Mouse (Mus musculus): ENCODE measurements around the gene Otof. TPM values are rescaled to one million over a fixed set of nuclear protein-coding genes. Genes with fewer than 3 reads are reported as not detected.

Gene Otof
- total and polyA plus RNA-seq, 2 experiments from 2014 or later = 5.5 to 12.2 TPM

GRCm38 (mm10) chr5:30440308-30440906 lies 21.3 kb downstream of the Otof start:
- no peak for TF ChIP-seq CTCF (IDR thresholded peaks at IDR 0.05; ENCODE audit: low read depth)
- ATAC-seq (no peak), DNase-seq (ENCODE audit: low spot score) (no peak)
- H3K9ac ChIP-seq (replicated peaks; ENCODE audit: low read length) = no peak overlapping the region
- H3K36me3 ChIP-seq (ENCODE audit: insufficient read depth, low read length) = no peaks in the 10 kb centered on the region
- no peak overlapping the region for H3K4me3 ChIP-seq (ENCODE audit: low read length)
- H3K27ac ChIP-seq = no peak overlapping the region
- no peaks in the 10 kb centered on the region for H3K9me3 ChIP-seq (ENCODE audit: low read length)
- no peaks in the 10 kb centered on the region for H3K27me3 ChIP-seq (ENCODE audit: insufficient read depth, low read length)
- 88% methylated on average over 8 of the region's 8 CpGs for WGBS
- no peaks in the 10 kb centered on the region for H3K4me1 ChIP-seq (ENCODE audit: insufficient read depth, low read length)
- no peak overlapping the region for H3K4me2 ChIP-seq (ENCODE audit: low read depth, low read length)

DNA sequence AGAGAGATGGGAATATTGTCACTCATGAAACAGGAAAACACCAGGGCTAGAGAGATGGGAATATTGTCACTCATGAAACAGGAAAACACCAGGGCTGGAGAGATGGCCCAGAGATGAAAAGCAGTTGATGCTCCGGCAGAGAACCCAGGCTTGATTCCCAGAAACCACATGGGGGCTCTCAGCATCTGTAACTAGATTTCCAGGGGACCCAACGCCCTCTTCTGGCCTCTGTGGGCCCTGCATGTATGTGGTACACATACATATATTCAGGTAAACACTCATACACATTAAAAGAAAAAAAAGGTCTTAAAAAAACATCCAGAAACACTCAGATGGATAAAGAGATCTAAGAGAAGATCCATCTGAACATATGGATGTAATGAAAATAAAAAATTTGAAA lies 22.8 kb downstream of the Otof start:
- no peak for TF ChIP-seq CTCF (IDR thresholded peaks at IDR 0.05; ENCODE audit: low read depth)
- H3K9ac ChIP-seq (replicated peaks; ENCODE audit: low read length) = no peak overlapping the region
- no peaks in the 10 kb centered on the region for H3K36me3 ChIP-seq (ENCODE audit: insufficient read depth, low read length)
- H3K4me2 ChIP-seq (ENCODE audit: low read depth, low read length) = no peak overlapping the region
- WGBS = 43% methylated on average over 2 of the region's 2 CpGs
- no peak overlapping the region for H3K4me3 ChIP-seq (ENCODE audit: low read length)
- DNase-seq (ENCODE audit: low spot score) = no peak
- no peak overlapping the region for H3K27ac ChIP-seq
- H3K9me3 ChIP-seq (ENCODE audit: low read length) = no peaks in the 10 kb centered on the region
- no peaks in the 10 kb centered on the region for H3K27me3 ChIP-seq (ENCODE audit: insufficient read depth, low read length)
- ATAC-seq = no peak
- H3K4me1 ChIP-seq (ENCODE audit: insufficient read depth, low read length) = no peaks in the 10 kb centered on the region

DNA sequence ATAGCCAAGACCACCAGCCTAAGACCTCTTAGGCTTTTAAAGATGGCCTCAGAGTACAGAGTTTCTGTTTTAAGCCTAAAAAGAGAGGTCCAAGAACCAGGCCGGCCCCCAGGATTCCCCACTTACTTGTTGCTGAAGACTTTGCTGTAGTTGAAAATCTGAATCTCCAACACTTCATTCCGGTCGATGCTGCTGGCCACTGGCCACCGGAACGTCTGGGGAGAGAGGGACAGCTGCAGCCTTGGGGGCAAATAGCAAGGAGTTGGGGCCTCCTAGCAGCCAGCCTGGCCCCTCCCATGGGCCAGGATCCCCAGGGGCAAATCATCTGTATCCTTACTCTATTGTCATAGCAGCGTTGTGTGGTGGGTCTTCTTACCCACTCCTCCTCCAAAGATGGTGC lies 34.3 kb downstream of the Otof start:
- no peaks in the 10 kb centered on the region for H3K9me3 ChIP-seq (ENCODE audit: low read length)
- no peak for TF ChIP-seq CTCF (IDR thresholded peaks at IDR 0.05; ENCODE audit: low read depth)
- 0 out of 2 replicates have a peak, but pooled peaks cover 7% of the 10 kb centered on the region for H3K4me1 ChIP-seq (ENCODE audit: insufficient read depth, low read length)
- no peak overlapping the region for H3K27ac ChIP-seq
- no peak for DNase-seq (ENCODE audit: low spot score)
- no peak for ATAC-seq
- no peaks in the 10 kb centered on the region for H3K36me3 ChIP-seq (ENCODE audit: insufficient read depth, low read length)
- H3K9ac ChIP-seq (replicated peaks; ENCODE audit: low read length) = no peak overlapping the region
- WGBS = 84% methylated on average over 6 of the region's 6 CpGs
- H3K4me3 ChIP-seq (ENCODE audit: low read length) = no peak overlapping the region
- no peaks in the 10 kb centered on the region for H3K27me3 ChIP-seq (ENCODE audit: insufficient read depth, low read length)
- no peak overlapping the region for H3K4me2 ChIP-seq (ENCODE audit: low read depth, low read length)

GRCm38 (mm10) chr5:30423572-30424244 lies 38.0 kb downstream of the Otof start:
- no peaks in the 10 kb centered on the region for H3K9me3 ChIP-seq (ENCODE audit: low read length)
- H3K27me3 ChIP-seq (ENCODE audit: insufficient read depth, low read length) = no peaks in the 10 kb centered on the region
- H3K4me2 ChIP-seq (ENCODE audit: low read depth, low read length) = no peak overlapping the region
- H3K36me3 ChIP-seq (ENCODE audit: insufficient read depth, low read length) = no peaks in the 10 kb centered on the region
- TF ChIP-seq CTCF (IDR thresholded peaks at IDR 0.05; ENCODE audit: low read depth) = peak; percentile 81
- 26% methylated on average over 8 of the region's 8 CpGs for WGBS
- H3K4me1 ChIP-seq (ENCODE audit: insufficient read depth, low read length) = 0 out of 2 replicates have a peak, but pooled peaks cover 7% of the 10 kb centered on the region
- DNase-seq (ENCODE audit: low spot score) (peak; percentile 79), ATAC-seq (peak; percentile 83)
- H3K4me3 ChIP-seq (ENCODE audit: low read length) = no peak overlapping the region
- H3K27ac ChIP-seq = no peak overlapping the region
- no peak overlapping the region for H3K9ac ChIP-seq (replicated peaks; ENCODE audit: low read length)

DNA sequence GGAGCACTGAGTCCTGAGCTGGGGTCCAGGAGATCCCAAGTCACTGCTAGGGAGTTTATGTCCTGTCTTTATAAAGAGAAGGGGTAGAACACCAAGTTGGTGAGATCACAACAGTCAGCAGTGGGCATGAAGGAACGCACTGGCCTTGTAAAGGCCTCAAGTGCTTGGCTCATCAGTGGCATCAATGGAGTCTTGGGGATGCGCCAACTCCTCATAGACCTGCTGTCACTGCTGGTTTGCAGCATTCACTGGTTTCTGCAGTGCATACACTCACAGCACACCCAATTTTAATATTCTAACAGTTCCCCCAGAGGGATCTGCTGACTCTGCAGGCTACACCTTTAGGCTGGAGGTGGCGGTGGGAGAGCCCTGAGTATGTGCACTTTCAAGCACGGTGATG lies 38.6 kb downstream of the Otof start:
- H3K4me2 ChIP-seq (ENCODE audit: low read depth, low read length) = no peak overlapping the region
- no peak overlapping the region for H3K4me3 ChIP-seq (ENCODE audit: low read length)
- WGBS = 67% methylated on average over 4 of the region's 4 CpGs
- H3K36me3 ChIP-seq (ENCODE audit: insufficient read depth, low read length) = no peaks in the 10 kb centered on the region
- no peaks in the 10 kb centered on the region for H3K27me3 ChIP-seq (ENCODE audit: insufficient read depth, low read length)
- no peaks in the 10 kb centered on the region for H3K9me3 ChIP-seq (ENCODE audit: low read length)
- no peak for TF ChIP-seq CTCF (IDR thresholded peaks at IDR 0.05; ENCODE audit: low read depth)
- DNase-seq (ENCODE audit: low spot score) (peak; percentile 24), ATAC-seq (peak; percentile 42)
- no peak overlapping the region for H3K9ac ChIP-seq (replicated peaks; ENCODE audit: low read length)
- H3K4me1 ChIP-seq (ENCODE audit: insufficient read depth, low read length) = 0 out of 2 replicates have a peak, but pooled peaks cover 7% of the 10 kb centered on the region
- H3K27ac ChIP-seq = no peak overlapping the region

DNA sequence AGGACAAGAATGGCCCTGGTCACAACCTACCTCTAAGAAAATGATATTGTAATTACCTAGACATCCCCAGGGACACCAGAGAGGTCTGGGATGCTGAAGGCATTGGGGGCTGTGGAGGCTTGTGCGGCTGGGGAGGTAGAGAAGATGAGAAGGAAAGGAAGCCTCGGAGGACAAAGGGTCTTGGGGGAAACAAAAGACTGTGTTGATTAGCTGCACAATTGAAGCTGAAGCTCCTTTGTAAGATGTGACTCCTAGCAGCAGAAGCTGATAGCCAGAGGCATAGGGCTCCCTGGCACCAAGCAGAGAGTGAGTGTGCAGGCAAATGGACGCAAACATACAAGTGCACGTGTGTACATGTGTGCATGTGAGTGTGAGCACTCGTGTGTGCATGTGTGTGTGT lies 45.1 kb downstream of the Otof start:
- no peaks in the 10 kb centered on the region for H3K27me3 ChIP-seq (ENCODE audit: insufficient read depth, low read length)
- H3K4me2 ChIP-seq (ENCODE audit: low read depth, low read length) = no peak overlapping the region
- DNase-seq (ENCODE audit: low spot score) = no peak
- ATAC-seq = 0 out of 2 replicates have a peak, but pooled peaks have one; percentile 29
- H3K4me3 ChIP-seq (ENCODE audit: low read length) = no peak overlapping the region
- WGBS = 15% methylated on average over 5 of the region's 5 CpGs
- no peak overlapping the region for H3K9ac ChIP-seq (replicated peaks; ENCODE audit: low read length)
- H3K27ac ChIP-seq = no peak overlapping the region
- H3K9me3 ChIP-seq (ENCODE audit: low read length) = no peaks in the 10 kb centered on the region
- TF ChIP-seq CTCF (IDR thresholded peaks at IDR 0.05; ENCODE audit: low read depth) = no peak
- H3K36me3 ChIP-seq (ENCODE audit: insufficient read depth, low read length) = no peaks in the 10 kb centered on the region
- H3K4me1 ChIP-seq (ENCODE audit: insufficient read depth, low read length) = no peaks in the 10 kb centered on the region

DNA sequence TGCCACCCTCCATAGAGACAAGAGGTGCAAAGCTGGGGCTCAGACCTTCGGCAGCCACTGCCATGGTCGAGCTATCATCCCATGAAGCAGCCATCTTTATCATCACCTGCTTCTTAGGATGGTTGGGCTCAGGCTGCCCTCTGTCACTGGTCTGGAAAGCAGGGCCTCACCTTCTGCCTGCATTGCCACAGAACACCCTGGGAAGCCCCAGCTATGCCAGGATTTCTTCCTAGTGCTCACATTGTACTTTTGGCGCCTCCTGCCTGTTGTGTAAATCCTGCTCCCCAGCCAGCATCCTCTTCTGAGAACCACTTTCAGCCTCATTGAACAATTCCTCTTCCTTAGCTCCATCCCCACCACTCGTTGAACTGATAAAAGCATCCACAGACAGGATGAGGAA lies 45.9 kb downstream of the Otof start:
- H3K36me3 ChIP-seq (ENCODE audit: insufficient read depth, low read length) = no peaks in the 10 kb centered on the region
- ATAC-seq (no peak), DNase-seq (ENCODE audit: low spot score) (peak; percentile 31)
- H3K4me1 ChIP-seq (ENCODE audit: insufficient read depth, low read length) = no peaks in the 10 kb centered on the region
- no peak overlapping the region for H3K27ac ChIP-seq
- H3K9me3 ChIP-seq (ENCODE audit: low read length) = no peaks in the 10 kb centered on the region
- peak; percentile 16 for TF ChIP-seq CTCF (IDR thresholded peaks at IDR 0.05; ENCODE audit: low read depth)
- H3K27me3 ChIP-seq (ENCODE audit: insufficient read depth, low read length) = no peaks in the 10 kb centered on the region
- WGBS = 55% methylated on average over 4 of the region's 4 CpGs
- H3K4me2 ChIP-seq (ENCODE audit: low read depth, low read length) = no peak overlapping the region
- no peak overlapping the region for H3K4me3 ChIP-seq (ENCODE audit: low read length)
- no peak overlapping the region for H3K9ac ChIP-seq (replicated peaks; ENCODE audit: low read length)
